Mouse (Mus musculus) spleen, postnatal 10 days (tissue): Measurements from ENCODE around the gene Tpbgl.

Experiments used
- DNase-seq, 2 experiments: peaks; one replicate each; pipeline ENCODE4 v3.0.0; 2021 to 2022; ENCODE audit warnings: low spot score in 2 of 2

The Tpbgl gene

GRCm38 (mm10) chr7:99580247-99580646 is 46.7 kb downstream of the Tpbgl start:
- no peak for DNase-seq

GRCm38 (mm10) chr7:99579491-99580190 is 47.3 kb downstream of the Tpbgl start:
- DNase-seq = no peak

- DNase-seq = no peak
These were observed 48.7 kb downstream of the Tpbgl start for GRCm38 (mm10) chr7:99578246-99578645.
